Mouse (Mus musculus) intestine, embryonic 14.5 days (tissue): ENCODE measurements around the gene Dnah3. TPM values are rescaled to one million over a fixed set of nuclear protein-coding genes. Genes with fewer than 3 reads are reported as not detected.

Experiments used
- polyA plus RNA-seq: library from polyadenylated mRNA; unstranded; fragments of >200 nt; fragmentation: Nextera tagmentation; extraction: Ambion mirVana; gene quantifications from 2 replicates; pipeline ENCODE4 v1.2.1, GENCODE M21; 2014

Gene Dnah3
- polyA plus RNA-seq, 1 experiment from 2014 or later = not detected

Other genes with a start within 250 kb of the Dnah3 start
- gene Lyrm1, start 199.4 kb downstream of the Dnah3 start, polyA plus RNA-seq = 8.0 and 8.5 TPM in 2 replicates
- 5.7 and 6.2 TPM in 2 replicates for gene Dcun1d3, start 199.0 kb downstream of the Dnah3 start, polyA plus RNA-seq
- gene Tmem159, start 7.1 kb upstream of the Dnah3 start, polyA plus RNA-seq = 24.8 and 26.9 TPM in 2 replicates
- gene Zp2, start 50.0 kb upstream of the Dnah3 start, polyA plus RNA-seq = not detected in 2 replicates
- gene Anks4b, start 78.6 kb upstream of the Dnah3 start, polyA plus RNA-seq = 4.5 and 5.2 TPM in 2 replicates
- gene Crym, start 106.8 kb upstream of the Dnah3 start, polyA plus RNA-seq = 1.4 and 1.5 TPM in 2 replicates
- 0.08 TPM in 1 of 2 replicates, not detected in the other for gene Abca14, start 108.7 kb upstream of the Dnah3 start, polyA plus RNA-seq
- gene Abca15, start 233.4 kb upstream of the Dnah3 start, polyA plus RNA-seq = not detected in 2 replicates